Mouse (Mus musculus): ENCODE measurements at regions not wholly inside any gene's neighbourhood (a gene's known extent, or its start where the extent isn't known, plus 50 kb on each side); places are given as distances from the start of the nearest gene placed in this dataset.

DNA sequence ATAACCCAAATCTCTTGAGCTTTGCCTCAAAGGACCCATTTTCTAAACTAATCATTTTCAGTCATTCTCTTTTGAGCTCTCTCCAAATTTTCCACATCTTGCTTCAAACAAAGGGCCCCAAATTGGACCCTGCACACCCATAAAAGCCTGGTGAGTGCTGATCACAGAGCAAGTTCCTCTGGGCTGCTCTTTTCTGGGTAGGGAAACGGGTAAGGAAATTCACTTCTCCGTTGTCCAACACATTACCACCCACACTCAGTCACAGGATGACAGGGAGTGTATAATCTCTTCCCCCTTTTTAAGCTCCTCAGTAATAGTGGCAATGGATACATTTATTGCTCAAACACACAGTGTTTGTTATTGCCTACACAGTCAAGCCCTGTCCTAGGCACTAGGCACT is 580.3 kb downstream of the Rwdd3 start:
- TF ChIP-seq CTCF (IDR thresholded peaks at IDR 0.05; ENCODE audit: low read depth, low read length), result no peak
- TF ChIP-seq POLR2A (IDR thresholded peaks at IDR 0.05; ENCODE audit: insufficient read depth, low read length), result no peak

All from ES-Bruce4 (cell line).